Mouse (Mus musculus): Measurements from ENCODE around the gene Serpini2.

DNA sequence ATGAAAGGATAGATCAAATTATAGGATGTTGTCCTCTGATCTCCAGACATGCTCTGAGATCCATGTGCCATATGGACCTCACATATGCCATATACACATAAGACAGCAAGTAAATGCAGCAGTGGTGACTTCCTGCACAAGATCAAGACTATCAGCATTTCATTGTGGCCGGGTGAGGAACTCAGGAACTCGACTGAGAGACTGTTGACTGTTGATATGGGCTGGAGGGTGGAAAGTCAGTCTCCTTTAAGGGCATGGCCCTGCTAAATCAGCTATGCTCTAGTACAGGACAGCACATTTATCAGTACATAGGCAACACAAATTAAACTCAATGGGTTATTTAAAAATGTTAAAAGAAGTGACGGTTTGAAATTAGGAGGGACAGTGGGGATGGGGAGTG, 38.4 kb upstream of the Serpini2 start:
- TF ChIP-seq CTCF (IDR thresholded peaks at IDR 0.05; ENCODE audit: low read depth, low read length): no peak
- no peak for TF ChIP-seq POLR2A (IDR thresholded peaks at IDR 0.05; ENCODE audit: insufficient read depth, low read length)

Measured in ES-Bruce4 (cell line).